Mouse (Mus musculus): ENCODE measurements around the gene Eif3l. TPM values are rescaled to one million over a fixed set of nuclear protein-coding genes. Genes with fewer than 3 reads are reported as not detected.
A peak's percentile ranks its signal among the peaks of the same experiment; 100 is the strongest.

Eif3l gene
- polyA plus RNA-seq, 1 experiment from 2014 or later, result 165 TPM

DNA sequence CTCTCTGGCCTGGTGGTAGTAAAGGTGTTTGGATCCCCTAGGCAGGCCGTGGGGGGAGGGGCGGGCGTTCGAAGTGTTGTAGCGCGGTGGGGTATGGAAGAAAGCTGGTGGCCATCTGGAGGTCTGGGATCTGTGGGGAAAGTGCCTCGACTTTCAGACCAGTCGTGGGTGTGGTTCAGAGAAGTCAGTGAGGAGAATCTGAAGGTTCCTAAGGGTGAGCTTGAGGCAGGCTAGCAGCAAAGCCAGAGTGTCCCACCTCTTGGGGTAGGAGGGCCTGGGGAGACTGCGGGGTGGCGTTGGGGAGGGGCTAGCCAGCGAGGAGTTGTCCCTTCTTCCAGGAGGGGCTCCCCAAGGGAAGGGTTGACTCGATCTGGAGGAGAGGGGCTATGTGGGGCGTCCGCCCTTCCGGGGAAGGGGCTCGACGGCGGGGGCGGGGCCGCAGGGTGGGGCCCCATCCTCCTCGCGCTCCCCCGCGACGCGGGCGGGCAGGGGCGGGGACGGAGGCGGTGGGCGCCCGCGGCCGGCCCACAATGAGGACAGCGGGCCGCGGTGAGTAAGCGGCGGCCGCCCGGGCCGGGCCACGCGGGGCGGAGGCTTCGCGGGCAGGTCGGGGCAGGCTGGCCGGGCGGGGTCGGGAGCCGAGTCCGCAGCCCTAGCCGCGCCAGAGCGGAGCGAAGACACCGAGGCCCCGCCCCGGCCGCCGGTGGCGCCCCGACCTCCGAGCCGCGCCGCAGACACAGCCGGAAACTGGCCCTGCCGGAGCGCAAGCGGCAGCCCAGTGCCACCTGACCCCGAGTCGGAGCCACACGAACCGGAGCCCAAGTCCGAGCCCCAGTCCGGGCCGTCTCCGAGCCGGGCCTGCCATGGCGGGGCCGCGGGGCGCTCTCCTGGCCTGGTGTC is 33.7 kb downstream of the Eif3l start, which contains the start of gene Micall1:
TSS of gene Micall1 (plus strand) at position 478 of the 900 bp plus-strand sequence.
- H3K27me3 ChIP-seq (ENCODE audit: control insufficient read depth, insufficient read depth, low read depth, low read length), result no peaks in the 10 kb centered on the region
- H3K36me3 ChIP-seq (ENCODE audit: control insufficient read depth, insufficient read depth, low read length), result no peaks in the 10 kb centered on the region
- WGBS, result under 1% methylated on average over 52 of the region's 85 CpGs
- H3K9ac ChIP-seq (ENCODE audit: low read depth, low read length), result peak within 1 kb of the TSS; percentile 98
- H3K4me2 ChIP-seq (ENCODE audit: low read length), result peak within 1 kb of the TSS; percentile 97
- ATAC-seq, result peak; percentile 75
- no peaks in the 10 kb centered on the region for H3K9me3 ChIP-seq (replicated peaks; ENCODE audit: control insufficient read depth, low read length, poor library complexity, severe bottlenecking)
- H3K4me1 ChIP-seq (ENCODE audit: control insufficient read depth, insufficient read depth, low read length), result peaks cover 26% of the 10 kb centered on the region
- peak within 1 kb of the TSS; percentile 94 for H3K4me3 ChIP-seq (ENCODE audit: low read depth, low read length)
- H3K27ac ChIP-seq (ENCODE audit: low read length), result peak within 1 kb of the TSS; percentile 77

DNA sequence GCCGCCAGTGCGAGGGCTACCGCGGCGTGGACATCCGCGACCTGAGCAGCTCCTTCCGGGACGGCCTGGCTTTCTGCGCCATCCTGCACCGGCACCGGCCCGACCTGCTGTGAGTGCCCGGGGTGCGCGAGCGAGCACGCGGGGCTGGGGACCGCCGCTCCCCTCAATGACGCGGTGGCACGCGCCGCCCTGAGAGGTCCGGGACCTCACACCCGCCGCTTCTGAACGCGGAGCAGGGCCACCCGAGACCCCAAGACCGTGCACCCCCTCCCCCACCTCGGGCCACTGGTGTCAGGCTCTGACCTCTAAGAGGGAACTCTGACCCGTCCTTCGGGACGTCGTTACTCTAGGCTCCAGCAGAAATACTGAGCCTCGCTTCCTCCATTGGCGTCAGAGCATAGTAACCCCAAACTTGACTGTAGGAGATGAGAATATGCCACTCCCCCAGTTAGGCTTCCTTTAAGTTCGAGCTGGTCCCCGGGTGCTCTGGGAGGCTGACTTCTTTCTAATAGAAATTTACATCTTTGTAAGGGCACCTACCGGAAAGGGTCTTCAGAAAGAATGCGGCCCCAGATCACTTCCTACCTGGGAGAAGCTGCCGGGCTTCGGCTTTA is 34.4 kb downstream of the Eif3l start:
- Histone ChIP-seq H3K4me1 (ENCODE audit: control insufficient read depth, insufficient read depth, low read length) (peaks cover 26% of the 10 kb centered on the region), H3K9me3 (replicated peaks; ENCODE audit: control insufficient read depth, low read length, poor library complexity, severe bottlenecking) (no peaks in the 10 kb centered on the region), H3K4me2 (ENCODE audit: low read length) (peak overlapping the region; percentile 97), H3K4me3 (ENCODE audit: low read depth, low read length) (peak overlapping the region; percentile 94), H3K27me3 (ENCODE audit: control insufficient read depth, insufficient read depth, low read depth, low read length) (no peaks in the 10 kb centered on the region), H3K27ac (ENCODE audit: low read length) (peak overlapping the region; percentile 77), H3K9ac (ENCODE audit: low read depth, low read length) (peak overlapping the region; percentile 98), H3K36me3 (ENCODE audit: control insufficient read depth, insufficient read depth, low read length) (no peaks in the 10 kb centered on the region)
- peak; percentile 69 for ATAC-seq
- WGBS, result under 1% methylated on average over 37 of the region's 46 CpGs

DNA sequence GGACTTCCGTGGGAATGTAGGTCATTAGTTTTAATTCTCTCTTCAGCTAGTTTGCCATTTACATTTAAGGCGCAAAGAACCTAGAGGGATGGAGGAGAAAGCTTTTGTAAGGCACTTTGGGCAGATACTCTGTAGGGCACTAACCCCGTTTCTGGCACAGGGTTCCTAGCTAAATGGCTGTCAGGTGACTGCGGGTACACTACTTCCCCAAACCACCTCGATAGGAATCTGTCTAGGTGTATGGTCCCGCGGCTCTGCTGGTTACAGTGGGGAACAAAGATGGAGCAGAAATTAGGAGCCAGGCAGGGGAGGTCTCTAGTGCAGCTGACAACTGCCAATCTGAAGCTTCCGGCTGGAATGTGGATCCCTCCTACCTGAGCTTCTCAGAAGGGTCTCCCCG is 35.1 kb downstream of the Eif3l start:
- H3K4me1 ChIP-seq (ENCODE audit: control insufficient read depth, insufficient read depth, low read length), result peaks cover 26% of the 10 kb centered on the region
- H3K9ac ChIP-seq (ENCODE audit: low read depth, low read length), result peak overlapping the region; percentile 98
- ATAC-seq, result no peak
- WGBS, result 25% methylated on average over 9 of the region's 9 CpGs
- peak overlapping the region; percentile 97 for H3K4me2 ChIP-seq (ENCODE audit: low read length)
- H3K36me3 ChIP-seq (ENCODE audit: control insufficient read depth, insufficient read depth, low read length), result 0 out of 2 replicates have a peak, but pooled peaks cover 3% of the 10 kb centered on the region
- no peak overlapping the region; the same call in 1 of the 2 replicates for H3K27ac ChIP-seq (ENCODE audit: low read length)
- H3K9me3 ChIP-seq (replicated peaks; ENCODE audit: control insufficient read depth, low read length, poor library complexity, severe bottlenecking), result no peaks in the 10 kb centered on the region
- H3K27me3 ChIP-seq (ENCODE audit: control insufficient read depth, insufficient read depth, low read depth, low read length), result no peaks in the 10 kb centered on the region
- H3K4me3 ChIP-seq (ENCODE audit: low read depth, low read length), result peak overlapping the region; percentile 94

DNA sequence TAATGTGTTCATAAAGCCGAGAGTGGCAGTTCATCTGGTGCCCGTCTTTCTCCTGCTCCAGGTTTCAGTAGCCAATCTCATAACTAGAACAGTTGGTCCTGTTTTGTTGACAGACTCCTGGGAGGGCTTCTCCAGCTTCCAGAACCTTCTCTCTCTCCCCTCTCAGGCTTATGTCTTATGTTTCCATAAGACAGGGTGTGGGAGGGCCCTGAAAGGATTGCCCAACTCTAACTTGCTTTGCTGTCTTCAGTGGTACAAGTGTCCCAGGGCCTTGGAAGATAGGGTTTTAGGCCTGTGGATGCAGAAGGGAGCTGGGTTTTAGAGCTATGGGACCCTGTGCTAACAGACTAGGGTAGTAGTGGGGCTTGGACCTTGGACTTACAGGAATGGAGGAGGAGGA is 35.5 kb downstream of the Eif3l start:
- H3K36me3 ChIP-seq (ENCODE audit: control insufficient read depth, insufficient read depth, low read length), result 0 out of 2 replicates have a peak, but pooled peaks cover 3% of the 10 kb centered on the region
- H3K4me1 ChIP-seq (ENCODE audit: control insufficient read depth, insufficient read depth, low read length), result peaks cover 26% of the 10 kb centered on the region
- H3K9ac ChIP-seq (ENCODE audit: low read depth, low read length), result peak overlapping the region; percentile 98
- H3K9me3 ChIP-seq (replicated peaks; ENCODE audit: control insufficient read depth, low read length, poor library complexity, severe bottlenecking), result no peaks in the 10 kb centered on the region
- H3K27ac ChIP-seq (ENCODE audit: low read length), result no peak overlapping the region
- no peak for ATAC-seq
- peak overlapping the region; percentile 97 for H3K4me2 ChIP-seq (ENCODE audit: low read length)
- H3K4me3 ChIP-seq (ENCODE audit: low read depth, low read length), result peak overlapping the region; percentile 94
- 58% methylated on average over 2 of the region's 2 CpGs for WGBS
- H3K27me3 ChIP-seq (ENCODE audit: control insufficient read depth, insufficient read depth, low read depth, low read length), result no peaks in the 10 kb centered on the region

DNA sequence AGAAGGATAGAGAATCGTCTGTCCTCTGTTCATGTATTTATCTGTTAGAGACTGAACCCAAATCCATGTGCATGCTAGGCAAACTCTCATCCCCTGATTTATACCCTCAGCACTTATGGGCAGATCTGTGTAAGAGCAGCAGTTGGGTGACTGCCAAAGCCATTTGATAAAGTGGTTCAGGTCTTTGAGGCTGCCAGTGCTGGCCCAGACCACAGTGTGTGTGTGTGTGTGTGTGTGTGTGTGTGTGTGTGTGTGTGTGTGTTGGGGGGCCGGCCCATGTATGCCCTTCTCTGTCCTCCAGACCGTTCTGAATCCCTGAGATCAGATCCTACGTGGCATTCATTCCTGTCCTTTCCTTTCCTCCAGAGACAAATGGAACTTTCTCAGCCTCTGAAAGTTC is 36.8 kb downstream of the Eif3l start:
- Histone ChIP-seq H3K27me3 (ENCODE audit: control insufficient read depth, insufficient read depth, low read depth, low read length) (no peaks in the 10 kb centered on the region), H3K9ac (ENCODE audit: low read depth, low read length) (peak overlapping the region; percentile 44; the same call in 1 of the 2 replicates), H3K4me1 (ENCODE audit: control insufficient read depth, insufficient read depth, low read length) (peaks cover 26% of the 10 kb centered on the region), H3K4me2 (ENCODE audit: low read length) (no peak overlapping the region), H3K9me3 (replicated peaks; ENCODE audit: control insufficient read depth, low read length, poor library complexity, severe bottlenecking) (no peaks in the 10 kb centered on the region), H3K4me3 (ENCODE audit: low read depth, low read length) (no peak overlapping the region), H3K36me3 (ENCODE audit: control insufficient read depth, insufficient read depth, low read length) (peaks cover 5% of the 10 kb centered on the region; the same call in 1 of the 2 replicates), H3K27ac (ENCODE audit: low read length) (no peak overlapping the region)
- 88% methylated on average over 4 of the region's 4 CpGs for WGBS
- no peak for ATAC-seq

DNA sequence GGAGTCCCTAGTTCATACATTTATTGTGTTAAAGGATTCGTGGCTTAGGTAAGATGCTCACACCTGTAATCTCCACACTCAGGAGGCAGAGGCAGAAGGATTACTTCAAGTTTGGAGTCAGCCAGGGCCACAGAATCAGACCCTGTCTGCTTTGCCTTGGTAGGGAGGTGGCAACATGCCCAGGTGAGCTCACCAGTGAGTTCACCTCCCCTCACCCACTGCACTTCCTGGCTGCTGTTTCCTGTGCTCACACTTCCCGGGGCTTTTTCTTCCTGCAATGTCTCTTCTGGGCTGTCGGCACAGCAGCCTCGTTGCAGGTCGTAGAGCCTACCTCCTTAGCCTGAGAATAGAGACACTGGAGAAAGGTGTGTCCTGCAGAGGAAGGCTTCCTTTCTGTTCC is 40.3 kb downstream of the Eif3l start:
- no peak overlapping the region for H3K4me3 ChIP-seq (ENCODE audit: low read depth, low read length)
- no peak for ATAC-seq
- no peaks in the 10 kb centered on the region for H3K27me3 ChIP-seq (ENCODE audit: control insufficient read depth, insufficient read depth, low read depth, low read length)
- H3K9me3 ChIP-seq (replicated peaks; ENCODE audit: control insufficient read depth, low read length, poor library complexity, severe bottlenecking), result no peaks in the 10 kb centered on the region
- H3K4me2 ChIP-seq (ENCODE audit: low read length), result no peak overlapping the region
- peaks cover 11% of the 10 kb centered on the region for H3K36me3 ChIP-seq (ENCODE audit: control insufficient read depth, insufficient read depth, low read length)
- no peak overlapping the region for H3K9ac ChIP-seq (ENCODE audit: low read depth, low read length)
- 76% methylated on average over 5 of the region's 5 CpGs for WGBS
- H3K4me1 ChIP-seq (ENCODE audit: control insufficient read depth, insufficient read depth, low read length), result peaks cover 15% of the 10 kb centered on the region
- no peak overlapping the region for H3K27ac ChIP-seq (ENCODE audit: low read length)

DNA sequence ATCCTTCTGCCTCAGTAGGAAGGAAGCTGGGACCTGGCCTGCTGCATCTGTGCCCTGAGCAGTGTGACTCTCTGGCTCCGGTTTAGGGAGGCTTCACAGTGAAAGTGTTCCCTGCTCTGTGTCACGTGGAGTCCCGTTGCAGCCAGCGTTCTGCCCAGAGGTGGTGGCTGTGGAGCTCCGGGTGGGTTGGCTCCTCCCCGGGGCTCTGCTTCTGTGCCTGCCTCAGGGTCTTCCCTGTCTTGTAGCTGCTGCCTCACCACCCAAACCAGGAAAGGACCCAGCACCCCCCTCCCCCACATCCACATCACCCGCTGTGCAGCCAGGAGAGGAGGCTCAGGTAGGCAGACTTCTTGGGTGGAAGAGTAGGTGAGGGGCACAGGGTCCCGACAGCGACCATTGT is 44.5 kb downstream of the Eif3l start:
- WGBS, result 88% methylated on average over 9 of the region's 9 CpGs

DNA sequence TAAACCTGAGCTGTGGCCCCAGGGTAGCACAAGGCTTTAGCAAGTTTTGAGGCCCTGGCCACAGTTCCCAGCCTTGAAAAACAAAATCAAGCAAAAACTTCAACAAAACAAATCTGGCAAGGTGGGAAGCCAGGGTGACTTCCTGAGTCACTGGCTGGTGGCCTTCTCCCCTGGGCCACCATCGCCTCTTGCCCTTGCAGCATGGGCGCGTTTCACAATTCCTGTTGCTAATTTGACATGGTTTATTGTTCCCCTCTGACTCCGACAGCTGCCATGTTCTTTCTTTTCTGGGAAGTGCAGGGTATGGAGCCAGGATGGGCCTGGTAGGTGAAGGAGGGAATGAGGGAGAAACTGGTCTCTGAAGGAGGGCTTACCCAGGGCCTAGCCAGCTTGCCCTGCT is 47.1 kb downstream of the Eif3l start:
- Histone ChIP-seq H3K27ac (ENCODE audit: low read length) (no peak overlapping the region), H3K4me2 (ENCODE audit: low read length) (no peak overlapping the region), H3K36me3 (ENCODE audit: control insufficient read depth, insufficient read depth, low read length) (peaks cover 21% of the 10 kb centered on the region), H3K9me3 (replicated peaks; ENCODE audit: control insufficient read depth, low read length, poor library complexity, severe bottlenecking) (no peaks in the 10 kb centered on the region), H3K9ac (ENCODE audit: low read depth, low read length) (no peak overlapping the region), H3K4me3 (ENCODE audit: low read depth, low read length) (no peak overlapping the region), H3K4me1 (ENCODE audit: control insufficient read depth, insufficient read depth, low read length) (no peaks in the 10 kb centered on the region), H3K27me3 (ENCODE audit: control insufficient read depth, insufficient read depth, low read depth, low read length) (no peaks in the 10 kb centered on the region)
- ATAC-seq, result no peak
- WGBS, result 75% methylated on average over 4 of the region's 4 CpGs

More for the DNA sequence above, 44.5 kb downstream of the Eif3l start:
- Histone ChIP-seq H3K27me3 (ENCODE audit: control insufficient read depth, insufficient read depth, low read depth, low read length) (no peaks in the 10 kb centered on the region), H3K27ac (ENCODE audit: low read length) (no peak overlapping the region), H3K4me1 (ENCODE audit: control insufficient read depth, insufficient read depth, low read length) (no peaks in the 10 kb centered on the region), H3K36me3 (ENCODE audit: control insufficient read depth, insufficient read depth, low read length) (peaks cover 16% of the 10 kb centered on the region), H3K9ac (ENCODE audit: low read depth, low read length) (no peak overlapping the region), H3K4me3 (ENCODE audit: low read depth, low read length) (no peak overlapping the region), H3K4me2 (ENCODE audit: low read length) (no peak overlapping the region), H3K9me3 (replicated peaks; ENCODE audit: control insufficient read depth, low read length, poor library complexity, severe bottlenecking) (no peaks in the 10 kb centered on the region)
- ATAC-seq, result no peak

DNA sequence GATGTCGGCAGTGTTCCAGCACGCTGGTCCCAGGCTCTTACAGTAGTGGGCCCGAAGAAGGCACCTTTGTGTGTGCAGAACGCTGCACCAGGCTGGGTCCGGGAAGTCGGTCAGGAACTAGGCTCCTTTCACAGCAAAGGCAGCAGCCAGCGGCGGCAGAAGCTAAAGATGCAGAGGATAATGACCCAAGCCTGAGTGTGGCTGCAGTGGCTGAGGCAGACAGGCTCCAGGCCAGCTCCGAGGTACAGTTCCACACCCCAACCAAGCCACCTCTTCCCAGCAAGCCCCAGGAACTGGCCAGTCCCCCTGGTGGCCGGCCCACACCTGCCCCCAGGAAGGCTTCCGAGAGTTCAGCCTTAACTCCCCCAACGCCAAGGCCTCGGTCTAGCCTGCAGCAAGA is 47.6 kb downstream of the Eif3l start:
- Histone ChIP-seq H3K36me3 (ENCODE audit: control insufficient read depth, insufficient read depth, low read length) (peaks cover 25% of the 10 kb centered on the region), H3K4me3 (ENCODE audit: low read depth, low read length) (no peak overlapping the region), H3K9ac (ENCODE audit: low read depth, low read length) (no peak overlapping the region), H3K4me1 (ENCODE audit: control insufficient read depth, insufficient read depth, low read length) (no peaks in the 10 kb centered on the region), H3K27ac (ENCODE audit: low read length) (no peak overlapping the region), H3K27me3 (ENCODE audit: control insufficient read depth, insufficient read depth, low read depth, low read length) (no peaks in the 10 kb centered on the region), H3K4me2 (ENCODE audit: low read length) (no peak overlapping the region), H3K9me3 (replicated peaks; ENCODE audit: control insufficient read depth, low read length, poor library complexity, severe bottlenecking) (no peaks in the 10 kb centered on the region)
- ATAC-seq, result no peak
- WGBS, result 87% methylated on average over 13 of the region's 13 CpGs
